Mouse (Mus musculus): ENCODE data around the gene Id2. TPM values are rescaled to one million over a fixed set of nuclear protein-coding genes. Genes with fewer than 3 reads are reported as not detected.

Gene Id2
- total RNA-seq, 4 experiments from 2014 or later = 76.7 to 87.4 (median 81.8) TPM

DNA sequence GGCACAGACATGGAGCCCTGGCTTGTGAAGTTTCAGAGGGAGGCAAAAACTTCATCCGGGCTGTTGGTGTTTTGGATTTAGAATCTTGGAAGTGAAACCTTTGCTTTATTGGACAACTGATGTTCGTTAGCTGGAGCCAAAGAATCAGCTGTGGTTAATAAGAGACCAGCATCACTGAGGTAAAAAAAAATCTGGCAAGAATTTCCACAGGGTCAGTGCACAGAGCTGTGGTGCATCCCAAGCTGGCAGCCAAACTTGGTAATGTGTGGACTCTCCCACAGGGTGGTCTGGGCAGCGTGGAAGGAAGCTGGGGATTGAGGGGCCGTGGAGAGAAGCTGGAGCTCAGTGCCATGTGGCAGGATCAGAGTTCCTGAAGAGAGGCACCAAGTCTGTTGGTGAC, 10.0 kb downstream of the Id2 start:
- DNase-seq (ENCODE audit: low spot score in 2 of 2) = no peak

- no peak for DNase-seq (ENCODE audit: low spot score in 2 of 2)
These were observed 13.4 kb downstream of the Id2 start for GRCm38 (mm10) chr12:25083260-25084178.

- DNase-seq (ENCODE audit: low spot score in 2 of 2) = no peak
These were observed 22.6 kb downstream of the Id2 start for GRCm38 (mm10) chr12:25074344-25074743.

DNA sequence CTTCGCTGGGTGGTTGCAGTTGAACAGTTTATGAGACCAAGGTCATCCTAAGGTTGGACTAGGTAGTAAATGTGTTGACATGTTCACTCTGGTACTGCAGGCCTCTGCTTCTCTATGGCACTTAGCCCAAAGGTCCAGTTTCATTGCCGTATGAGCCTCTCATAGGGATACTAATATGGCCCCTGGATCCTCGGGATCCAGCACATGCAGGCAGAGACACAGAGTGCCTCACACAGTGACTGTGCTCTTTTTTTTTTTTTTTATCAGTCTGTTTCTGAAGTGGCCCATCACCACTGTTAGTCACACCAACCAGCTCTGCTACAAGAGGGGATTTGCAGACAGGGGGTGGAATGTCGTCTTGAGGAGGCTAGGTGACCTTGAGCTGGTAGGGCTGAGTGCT, 23.6 kb downstream of the Id2 start:
- no peak for DNase-seq (ENCODE audit: low spot score in 2 of 2)

- no peak for DNase-seq (ENCODE audit: low spot score in 2 of 2)
These were observed 34.7 kb downstream of the Id2 start for GRCm38 (mm10) chr12:25062264-25062663.

DNA sequence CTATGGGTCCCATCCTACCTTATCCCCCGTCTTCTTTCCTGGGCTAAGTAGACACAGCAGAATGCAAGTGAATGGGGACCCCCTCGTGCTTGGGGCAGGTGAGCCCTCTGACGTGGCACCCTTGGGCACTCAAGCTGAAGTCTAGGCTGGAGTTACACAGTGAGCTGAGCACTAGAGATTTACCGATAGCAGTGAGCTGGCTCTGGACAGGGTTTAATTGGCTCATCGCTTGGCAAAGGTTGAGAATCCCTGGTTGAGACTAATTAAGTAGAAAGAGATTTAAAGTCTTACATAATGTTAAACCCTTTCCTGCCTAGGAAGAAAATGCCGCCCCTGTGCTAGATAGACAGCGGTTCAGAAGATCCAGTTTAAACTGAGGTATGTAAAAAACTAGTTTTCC, 36.0 kb downstream of the Id2 start:
- DNase-seq (ENCODE audit: low spot score in 2 of 2) = no peak

GRCm38 (mm10) chr12:25059487-25060200, 37.3 kb downstream of the Id2 start:
- DNase-seq (ENCODE audit: low spot score in 2 of 2) = no peak

DNA sequence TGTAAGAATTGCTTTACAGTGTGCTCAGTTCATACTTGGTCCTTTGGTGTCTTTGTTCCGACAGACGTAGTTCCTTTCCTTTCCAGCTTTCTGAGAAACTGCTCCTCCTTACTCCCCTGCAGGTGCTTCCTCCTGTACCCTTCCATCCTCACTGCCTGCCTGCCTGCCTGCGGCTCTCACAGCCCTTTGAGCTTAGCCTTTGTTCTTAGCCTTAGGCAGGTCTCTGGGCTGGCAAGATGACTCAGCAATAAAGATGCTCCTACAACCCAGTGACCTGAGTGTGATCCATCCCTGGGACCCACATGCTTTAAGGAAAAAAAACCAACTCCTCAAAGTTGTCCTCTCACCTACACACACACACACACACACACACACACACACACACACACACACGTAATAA, 42.0 kb downstream of the Id2 start:
- DNase-seq (ENCODE audit: low spot score in 2 of 2) = no peak

- no peak for DNase-seq (ENCODE audit: low spot score in 2 of 2)
These were observed 42.4 kb downstream of the Id2 start for GRCm38 (mm10) chr12:25054511-25054910.

GRCm38 (mm10) chr12:25049253-25049652, 47.7 kb downstream of the Id2 start:
- DNase-seq (ENCODE audit: low spot score in 2 of 2) = no peak

DNA sequence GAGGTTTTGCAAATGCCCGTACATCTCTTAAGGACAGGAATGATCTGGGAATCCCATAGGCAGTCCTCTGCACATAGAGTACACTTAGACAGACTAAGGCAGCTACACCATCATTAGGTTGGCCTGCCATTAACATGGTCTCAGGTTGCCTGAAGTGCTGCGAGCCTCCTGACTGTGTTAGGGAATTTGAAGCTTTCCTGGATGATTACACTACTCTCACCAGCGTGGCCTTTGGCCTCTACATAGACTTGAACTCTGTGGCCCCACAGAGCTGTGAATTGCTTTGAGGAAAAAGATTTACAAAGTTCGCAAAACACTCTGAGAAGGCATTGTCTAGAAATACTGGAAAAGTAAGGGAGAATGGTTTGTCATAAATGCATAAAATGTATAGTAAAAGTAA, 52.4 kb downstream of the Id2 start:
- no peak for DNase-seq (ENCODE audit: low spot score in 2 of 2)

GRCm38 (mm10) chr12:25044056-25044455, 52.9 kb downstream of the Id2 start:
- no peak for DNase-seq (ENCODE audit: low spot score in 2 of 2)

Other genes with a start within 250 kb of the Id2 start
- 100 to 1,000 TPM; 331 to 351 (median 339) TPM for gene Kidins220, start 122.2 kb downstream of the Id2 start, total RNA-seq (2022)